Mouse (Mus musculus) kidney, postnatal 25 days (tissue): Measurements from ENCODE around the gene Rbm24.

ENCODE experiments used
- DNase-seq, 2 experiments: peaks; one replicate each; pipeline ENCODE4 v3.0.0; 2021; ENCODE audit warnings: mixed read lengths in 2 of 2

Gene Rbm24

GRCm38 (mm10) chr13:46418141-46418601, at the start of gene Rbm24:
Gene Rbm24, plus strand, starts transcription at chr13:46418434.
- DNase-seq: peak; percentile 5 to 35

GRCm38 (mm10) chr13:46372884-46373283, 45.4 kb upstream of the Rbm24 start:
- DNase-seq: no peak

- DNase-seq: no peak
These were observed 42.9 kb upstream of the Rbm24 start for GRCm38 (mm10) chr13:46375371-46375770.

- DNase-seq: no peak
These were observed 30.8 kb upstream of the Rbm24 start for GRCm38 (mm10) chr13:46387396-46387795.

- no peak for DNase-seq
These were observed 26.6 kb upstream of the Rbm24 start for GRCm38 (mm10) chr13:46391654-46392053.

- DNase-seq: no peak
These were observed 25.3 kb upstream of the Rbm24 start for GRCm38 (mm10) chr13:46392893-46393292.

- DNase-seq: no peak
These were observed 24.3 kb upstream of the Rbm24 start for GRCm38 (mm10) chr13:46393936-46394335.

GRCm38 (mm10) chr13:46397235-46397634, 21.0 kb upstream of the Rbm24 start:
- no peak for DNase-seq

GRCm38 (mm10) chr13:46407151-46407550, 11.1 kb upstream of the Rbm24 start:
- no peak for DNase-seq

- DNase-seq: no peak
These were observed 6.0 kb upstream of the Rbm24 start for GRCm38 (mm10) chr13:46412247-46412646.

- no peak for DNase-seq
These were observed 4.6 kb upstream of the Rbm24 start for GRCm38 (mm10) chr13:46413588-46413987.

- DNase-seq: no peak
These were observed 4.2 kb upstream of the Rbm24 start for GRCm38 (mm10) chr13:46414050-46414449.

- DNase-seq: no peak
These were observed 2.2 kb upstream of the Rbm24 start for GRCm38 (mm10) chr13:46416021-46416420.

GRCm38 (mm10) chr13:46417594-46417993, 640 bp upstream of the Rbm24 start:
- no peak for DNase-seq

GRCm38 (mm10) chr13:46418731-46419545, 704 bp downstream of the Rbm24 start:
- peak in 1 of 2 experiments; percentile 34 for DNase-seq

GRCm38 (mm10) chr13:46419648-46420047, 1.4 kb downstream of the Rbm24 start:
- no peak for DNase-seq

- no peak for DNase-seq
These were observed 1.9 kb downstream of the Rbm24 start for GRCm38 (mm10) chr13:46420095-46420494.

GRCm38 (mm10) chr13:46423805-46424204, 5.6 kb downstream of the Rbm24 start:
- no peak for DNase-seq

GRCm38 (mm10) chr13:46424376-46424775, 6.1 kb downstream of the Rbm24 start:
- no peak for DNase-seq

- no peak for DNase-seq
These were observed 8.5 kb downstream of the Rbm24 start for GRCm38 (mm10) chr13:46426651-46427269.

- DNase-seq: no peak
These were observed 10.7 kb downstream of the Rbm24 start for GRCm38 (mm10) chr13:46428964-46429363.

GRCm38 (mm10) chr13:46429866-46430265, 11.6 kb downstream of the Rbm24 start:
- DNase-seq: no peak

- DNase-seq: no peak
These were observed 15.8 kb downstream of the Rbm24 start for GRCm38 (mm10) chr13:46433880-46434560.

- DNase-seq: no peak
These were observed 20.7 kb downstream of the Rbm24 start for GRCm38 (mm10) chr13:46438960-46439359.
